Mouse (Mus musculus) kidney, embryonic 16.5 days (tissue): Measurements from ENCODE around the gene Cckbr. TPM values are rescaled to one million over a fixed set of nuclear protein-coding genes. Genes with fewer than 3 reads are reported as not detected.
"Not testable (repeated sequence)": the region's sequence is repeated elsewhere in the genome, so short reads cannot be mapped to it uniquely, and the experiment has no call there.

Experiments used
- ATAC-seq: fragments of 200-750 bp; cut with Nextera tagmentation; 2 replicates; pipeline ENCODE4 v1.8.0; 2017; ENCODE audit warnings: moderate TSS enrichment; ENCODE audit not compliant: low FRiP score, low TSS enrichment
- H3K27ac ChIP-seq: fragments of 300-500 bp; sonication (generic); 2 replicates; pipeline ENCODE4 v1.5.1; 2014; ENCODE audit warnings: low read length
- H3K27me3 ChIP-seq: fragments of 300-500 bp; sonication (generic); 2 replicates; pipeline ENCODE4 v1.6.1; 2014; ENCODE audit warnings: low read length, control low read depth, mixed read lengths; ENCODE audit not compliant: insufficient read depth
- H3K36me3 ChIP-seq: fragments of 300-500 bp; sonication (generic); 2 replicates; pipeline ENCODE4 v1.6.1; 2014; ENCODE audit warnings: low read length, control low read depth, mixed read lengths; ENCODE audit not compliant: insufficient read depth
- H3K4me1 ChIP-seq: fragments of 300-500 bp; sonication (generic); 2 replicates; pipeline ENCODE4 v1.6.1; 2014; ENCODE audit warnings: low read length, control low read depth, mixed read lengths; ENCODE audit not compliant: insufficient read depth
- H3K4me2 ChIP-seq: fragments of 300-500 bp; sonication (generic); replicated peaks from 2 replicates; pipeline ENCODE4 v1.6.1; 2014; ENCODE audit warnings: low read depth, low read length
- H3K4me3 ChIP-seq: fragments of 300-500 bp; sonication (generic); 2 replicates; pipeline ENCODE4 v1.5.1; 2014; ENCODE audit warnings: mild to moderate bottlenecking, low read length
- H3K9ac ChIP-seq: fragments of 300-500 bp; sonication (generic); replicated peaks from 2 replicates; pipeline ENCODE4 v1.6.1; 2014; ENCODE audit warnings: low read length
- H3K9me3 ChIP-seq: fragments of 300-500 bp; sonication (generic); 2 replicates; pipeline ENCODE4 v1.6.1; 2016; ENCODE audit warnings: low read length, control low read depth
- WGBS: fragments of 180-500 bp; shearing (Covaris S2); extraction: QIAGEN DNeasy Blood & Tissue Kit; methylation state at CpG from one replicate; pipeline ENCODE4 v1.1.7; 2014; 5-methylcytosine and 5-hydroxymethylcytosine counted together
- polyA plus RNA-seq: library from polyadenylated mRNA; unstranded; fragments of >200 nt; fragmentation: Nextera tagmentation; extraction: Ambion mirVana; gene quantifications from 2 replicates; pipeline ENCODE4 v1.2.1, GENCODE M21; 2015

Gene Cckbr
- polyA plus RNA-seq, 1 experiment from 2014 or later: 0.67 TPM

GRCm38 (mm10) chr7:105433859-105434258 is 8.3 kb downstream of the Cckbr start:
- H3K9ac ChIP-seq: no peak overlapping the region
- H3K36me3 ChIP-seq: no peaks in the 10 kb centered on the region
- 87% methylated on average over 17 of the region's 17 CpGs for WGBS
- no peak overlapping the region for H3K4me2 ChIP-seq
- no peak overlapping the region for H3K4me3 ChIP-seq
- no peak for ATAC-seq
- H3K4me1 ChIP-seq: no peaks in the 10 kb centered on the region
- no peaks in the 10 kb centered on the region for H3K9me3 ChIP-seq
- H3K27ac ChIP-seq: no peak overlapping the region
- H3K27me3 ChIP-seq: 0 out of 2 replicates have a peak, but pooled peaks cover 1% of the 10 kb centered on the region

DNA sequence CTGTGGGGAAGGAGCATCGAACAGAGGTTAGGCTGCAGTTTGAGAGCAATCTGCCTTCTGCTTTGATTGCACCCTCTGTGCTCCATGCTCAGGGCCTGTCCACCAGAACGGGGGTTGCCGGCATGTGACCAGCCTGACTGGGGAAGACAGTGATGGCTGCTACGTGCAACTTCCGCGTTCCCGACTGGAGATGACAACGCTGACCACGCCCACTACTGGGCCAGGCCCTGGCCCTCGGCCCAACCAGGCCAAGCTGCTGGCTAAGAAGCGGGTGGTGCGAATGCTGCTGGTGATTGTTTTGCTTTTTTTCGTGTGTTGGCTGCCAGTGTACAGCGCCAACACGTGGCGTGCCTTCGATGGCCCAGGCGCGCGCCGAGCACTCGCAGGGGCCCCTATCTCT is 9.3 kb downstream of the Cckbr start:
- Histone ChIP-seq H3K9me3 (no peaks in the 10 kb centered on the region), H3K27me3 (no peaks in the 10 kb centered on the region), H3K36me3 (no peaks in the 10 kb centered on the region), H3K4me3 (no peak overlapping the region), H3K4me2 (no peak overlapping the region), H3K4me1 (no peaks in the 10 kb centered on the region), H3K9ac (no peak overlapping the region), H3K27ac (no peak overlapping the region)
- 86% methylated on average over 22 of the region's 22 CpGs for WGBS
- ATAC-seq: no peak

DNA sequence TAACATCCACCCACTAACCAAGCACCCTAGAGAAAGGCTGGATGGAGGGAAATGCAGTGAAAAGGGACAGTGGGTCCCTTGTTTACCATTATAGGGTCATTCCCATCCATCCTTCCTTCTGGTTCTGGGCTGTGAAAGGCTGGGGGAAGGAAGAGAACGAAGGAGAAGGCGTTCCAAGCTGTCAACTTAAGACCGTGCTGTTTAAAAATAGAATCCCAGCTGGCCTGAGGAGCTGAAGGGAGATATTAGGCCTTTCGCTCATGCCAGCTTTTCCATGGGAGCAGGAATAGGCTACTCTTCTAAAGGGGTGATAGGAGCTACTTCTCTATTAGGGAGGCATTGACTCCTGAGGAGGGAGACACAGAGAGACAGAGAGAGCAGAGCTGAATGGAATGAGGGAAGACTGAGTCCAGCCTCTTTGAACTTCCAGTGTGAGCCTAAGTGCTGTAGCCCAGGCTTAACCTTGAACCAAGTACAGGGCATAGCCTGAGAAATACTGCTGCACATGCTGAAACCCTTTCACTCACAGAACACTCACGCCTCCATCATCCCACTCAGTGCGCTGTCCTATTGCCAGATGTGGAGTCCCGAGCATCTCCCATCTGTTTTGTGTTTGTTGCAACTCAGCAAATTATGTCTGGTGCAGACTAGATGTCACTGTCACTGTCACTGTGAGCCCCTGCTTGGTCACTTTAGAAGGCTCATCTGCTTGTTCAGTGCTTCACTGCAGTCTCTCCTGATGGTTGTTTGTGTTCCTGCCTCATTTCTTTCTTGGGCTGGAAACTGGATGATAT is 12.6 kb downstream of the Cckbr start:
- WGBS: 68% methylated on average over 7 of the region's 7 CpGs
- Histone ChIP-seq H3K4me3 (no peak overlapping the region), H3K36me3 (no peaks in the 10 kb centered on the region), H3K4me1 (no peaks in the 10 kb centered on the region), H3K9me3 (no peaks in the 10 kb centered on the region), H3K9ac (no peak overlapping the region), H3K4me2 (no peak overlapping the region), H3K27ac (no peak overlapping the region), H3K27me3 (no peaks in the 10 kb centered on the region)
- ATAC-seq: no peak

- ATAC-seq: no peak
- WGBS: 53% methylated on average over 4 of the region's 4 CpGs
- Histone ChIP-seq H3K27ac (no peak overlapping the region), H3K9ac (no peak overlapping the region), H3K4me3 (no peak overlapping the region), H3K27me3 (no peaks in the 10 kb centered on the region), H3K36me3 (no peaks in the 10 kb centered on the region), H3K4me2 (no peak overlapping the region), H3K4me1 (no peaks in the 10 kb centered on the region), H3K9me3 (no peaks in the 10 kb centered on the region)
These were observed 15.9 kb downstream of the Cckbr start for GRCm38 (mm10) chr7:105441426-105441825.

- WGBS: 65% methylated on average over 3 of the region's 3 CpGs
- no peak overlapping the region for H3K4me3 ChIP-seq
- H3K27me3 ChIP-seq: no peaks in the 10 kb centered on the region
- H3K9me3 ChIP-seq: no peaks in the 10 kb centered on the region
- H3K9ac ChIP-seq: no peak overlapping the region
- no peaks in the 10 kb centered on the region for H3K36me3 ChIP-seq
- no peaks in the 10 kb centered on the region for H3K4me1 ChIP-seq
- H3K4me2 ChIP-seq: no peak overlapping the region
- H3K27ac ChIP-seq: no peak overlapping the region
- ATAC-seq: no peak
These were observed 19.5 kb downstream of the Cckbr start for GRCm38 (mm10) chr7:105445076-105445475.

GRCm38 (mm10) chr7:105453345-105453744 is 27.8 kb downstream of the Cckbr start:
- not testable (repeated sequence) for H3K4me1 ChIP-seq, H3K27ac ChIP-seq, H3K36me3 ChIP-seq, H3K27me3 ChIP-seq, H3K4me2 ChIP-seq, ATAC-seq, H3K9ac ChIP-seq, H3K9me3 ChIP-seq, H3K4me3 ChIP-seq
- 85% methylated on average over 4 of the region's 4 CpGs for WGBS

DNA sequence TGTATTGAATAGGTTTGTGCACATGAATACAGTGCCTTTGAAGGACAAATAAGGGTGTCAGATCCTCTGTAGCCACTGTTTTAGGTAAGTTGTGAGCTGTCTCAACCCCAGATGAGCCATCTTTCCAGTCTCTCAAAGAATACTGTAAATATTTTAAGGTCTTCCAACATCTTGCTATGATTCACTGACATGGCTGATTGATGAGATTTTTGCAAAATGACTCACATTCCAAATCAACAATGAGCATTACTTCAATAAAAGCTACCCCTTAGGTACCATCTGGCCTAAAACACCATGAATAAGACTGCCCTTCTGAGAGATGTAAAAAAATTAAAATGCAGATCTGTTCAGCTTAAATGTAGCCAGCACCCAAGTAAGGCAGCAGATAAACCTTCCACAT is 33.0 kb downstream of the Cckbr start:
- Histone ChIP-seq H3K9ac (no peak overlapping the region), H3K27me3 (no peaks in the 10 kb centered on the region), H3K4me1 (no peaks in the 10 kb centered on the region), H3K36me3 (no peaks in the 10 kb centered on the region), H3K27ac (no peak overlapping the region), H3K9me3 (no peaks in the 10 kb centered on the region), H3K4me2 (no peak overlapping the region), H3K4me3 (no peak overlapping the region)
- ATAC-seq: no peak

DNA sequence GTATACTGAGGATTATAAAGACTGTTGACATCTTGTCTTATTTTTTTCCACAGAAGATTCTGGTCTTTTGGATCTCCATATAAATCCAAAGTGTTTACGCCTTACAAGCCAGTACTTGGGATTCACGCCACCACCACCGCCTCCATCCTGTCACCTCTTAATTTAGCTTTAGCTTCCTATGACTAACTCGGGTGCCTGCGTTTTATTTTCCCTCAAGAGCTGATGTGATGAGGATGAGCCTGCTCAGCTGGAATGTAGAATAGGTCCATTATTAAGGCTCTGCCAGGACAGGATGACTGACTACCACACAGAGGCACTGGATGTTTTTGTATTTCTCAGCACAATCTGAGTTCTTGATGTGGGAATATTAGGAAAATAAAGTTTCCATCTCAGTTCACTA is 40.0 kb downstream of the Cckbr start:
- H3K4me1 ChIP-seq, H3K27me3 ChIP-seq, H3K9ac ChIP-seq, ATAC-seq, H3K9me3 ChIP-seq, H3K4me2 ChIP-seq, H3K4me3 ChIP-seq, H3K27ac ChIP-seq, H3K36me3 ChIP-seq: not testable (repeated sequence)
- WGBS: 73% methylated on average over 5 of the region's 5 CpGs

- Histone ChIP-seq H3K4me3 (no peak overlapping the region), H3K9me3 (no peaks in the 10 kb centered on the region), H3K36me3 (no peaks in the 10 kb centered on the region), H3K4me1 (no peaks in the 10 kb centered on the region), H3K9ac (no peak overlapping the region), H3K27ac (no peak overlapping the region), H3K4me2 (no peak overlapping the region), H3K27me3 (no peaks in the 10 kb centered on the region)
- WGBS: 65% methylated on average over 1 of the region's 1 CpGs
- no peak for ATAC-seq
These were observed 47.1 kb downstream of the Cckbr start for GRCm38 (mm10) chr7:105472607-105473006.

- H3K27me3 ChIP-seq: no peaks in the 10 kb centered on the region
- WGBS: 60% methylated on average over 4 of the region's 4 CpGs
- no peak overlapping the region for H3K27ac ChIP-seq
- no peaks in the 10 kb centered on the region for H3K4me1 ChIP-seq
- H3K4me3 ChIP-seq: no peak overlapping the region
- no peak for ATAC-seq
- no peaks in the 10 kb centered on the region for H3K36me3 ChIP-seq
- H3K9me3 ChIP-seq: no peaks in the 10 kb centered on the region
- H3K4me2 ChIP-seq: no peak overlapping the region
- H3K9ac ChIP-seq: no peak overlapping the region
These were observed 49.3 kb downstream of the Cckbr start for GRCm38 (mm10) chr7:105474771-105475315.
